Mouse (Mus musculus) CH12.LX (cell line): Measurements from ENCODE around the gene Cd8a. TPM values are rescaled to one million over a fixed set of nuclear protein-coding genes. Genes with fewer than 3 reads are reported as not detected.

ENCODE experiments used
- DNase-seq: peaks from one replicate; pipeline ENCODE4 v3.0.0-alpha.2; 2013; ENCODE audit errors: extremely low read depth
- H3K27ac ChIP-seq: 2 replicates; pipeline ENCODE4 v1.5.1; 2012; ENCODE audit warnings: low read depth, mild to moderate bottlenecking, control low read depth, moderate library complexity; ENCODE audit not compliant: insufficient read depth
- H3K27me3 ChIP-seq: replicated peaks from 2 replicates; pipeline ENCODE3; 2012; ENCODE audit warnings: inconsistent platforms
- H3K36me3 ChIP-seq, 2 experiments: replicated peaks in 1 of 2; 2 replicates each; pipeline versions ENCODE3 to v1.6.1; 2012; ENCODE audit warnings: inconsistent platforms in 1 of 2, low read length in 1 of 2, mild to moderate bottlenecking in 1 of 2, mixed read lengths in 1 of 2, moderate library complexity in 1 of 2; ENCODE audit not compliant: control insufficient read depth in 1 of 2, insufficient read depth in 1 of 2
- H3K4me1 ChIP-seq, 2 experiments: 2 replicates each; pipeline ENCODE4 v1.6.1; 2012; ENCODE audit warnings: inconsistent platforms in 1 of 2, moderate library complexity in 1 of 2; ENCODE audit not compliant: insufficient read depth in 2 of 2, control insufficient read depth in 1 of 2
- H3K4me2 ChIP-seq: 2 replicates; pipeline ENCODE4 v1.6.1; 2012; ENCODE audit warnings: low read depth, mild to moderate bottlenecking, control low read depth; ENCODE audit not compliant: poor library complexity, insufficient read depth, severe bottlenecking
- H3K4me3 ChIP-seq, 3 experiments: fragments of 150-350 bp in 1 of 3; sonication (generic) in 1 of 3; replicated peaks in 1 of 3; 2 replicates each; pipeline versions ENCODE3 to v1.5.1; 2011 to 2012; ENCODE audit warnings: low read depth in 2 of 3, low read length in 2 of 3, mild to moderate bottlenecking in 2 of 3, moderate library complexity in 2 of 3, control low read depth in 1 of 3, improper control_type of control experiment in 1 of 3, inconsistent platforms in 1 of 3, mixed read lengths in 1 of 3; ENCODE audit not compliant: poor library complexity in 1 of 3
- H3K79me2 ChIP-seq: replicated peaks from 2 replicates; pipeline ENCODE4 v1.6.1; 2012; ENCODE audit warnings: mild to moderate bottlenecking, moderate library complexity; ENCODE audit not compliant: control insufficient read depth, poor library complexity, insufficient read depth, severe bottlenecking; ENCODE audit errors: extremely low read depth
- H3K9ac ChIP-seq: 2 replicates; pipeline ENCODE4 v1.6.1; 2012; ENCODE audit warnings: low read depth, mild to moderate bottlenecking, control low read depth, moderate library complexity; ENCODE audit not compliant: insufficient read depth
- H3K9me3 ChIP-seq: replicated peaks from 2 replicates; pipeline ENCODE3; 2012; ENCODE audit warnings: low read length, inconsistent platforms, mixed read lengths
- CHD2 ChIP-seq: IDR thresholded peaks from 2 replicates; pipeline ENCODE4 v1.6.1; 2011; ENCODE audit warnings: low read length, improper control_type of control experiment
- CTCF ChIP-seq, 2 experiments: IDR thresholded peaks in 1 of 2; conservative IDR thresholded peaks in 1 of 2; 2 replicates each; pipeline ENCODE4 v1.5.1; 2011 to 2012; ENCODE audit warnings: low read depth in 2 of 2, low read length in 2 of 2, improper control_type of control experiment in 1 of 2, inconsistent platforms in 1 of 2, mild to moderate bottlenecking in 1 of 2, moderate library complexity in 1 of 2
- E2F4 ChIP-seq: IDR thresholded peaks from 2 replicates; pipeline ENCODE4 v1.6.1; 2011; ENCODE audit warnings: low read depth, low read length, improper control_type of control experiment; ENCODE audit not compliant: insufficient replicate concordance
- EP300 ChIP-seq: IDR thresholded peaks from 2 replicates; pipeline ENCODE4 v1.6.1; 2011; ENCODE audit warnings: low read length, improper control_type of control experiment
- ETS1 ChIP-seq: conservative IDR thresholded peaks from 2 replicates; pipeline ENCODE4 v1.6.1; 2012; ENCODE audit warnings: low read depth, mild to moderate bottlenecking, inconsistent platforms, low read length, improper control_type of control experiment, moderate library complexity
- IRF4 ChIP-seq: IDR thresholded peaks from 2 replicates; pipeline ENCODE4 v1.6.1; 2014; ENCODE audit warnings: low read depth, mild to moderate bottlenecking, inconsistent platforms, low read length, improper control_type of control experiment
- JUND ChIP-seq: conservative IDR thresholded peaks from 2 replicates; pipeline ENCODE4 v1.6.1; 2011; ENCODE audit warnings: low read depth, low read length, improper control_type of control experiment
- MAFK ChIP-seq: IDR thresholded peaks from 2 replicates; pipeline ENCODE4 v1.6.1; 2011; ENCODE audit warnings: low read length, improper control_type of control experiment; ENCODE audit not compliant: insufficient replicate concordance
- MEF2A ChIP-seq: IDR thresholded peaks from 2 replicates; pipeline ENCODE4 v1.6.1; 2014; ENCODE audit warnings: low read depth, mild to moderate bottlenecking, inconsistent platforms, low read length, improper control_type of control experiment, borderline replicate concordance
- NELFE ChIP-seq: IDR thresholded peaks from 2 replicates; pipeline ENCODE4 v1.6.1; 2011; ENCODE audit warnings: low read depth, low read length, improper control_type of control experiment
- NRF1 ChIP-seq: IDR thresholded peaks from 2 replicates; pipeline ENCODE4 v1.6.1; 2014; ENCODE audit warnings: low read depth, mild to moderate bottlenecking, inconsistent platforms, low read length, improper control_type of control experiment, moderate library complexity
- POLR2AphosphoS2 ChIP-seq: IDR thresholded peaks from 2 replicates; pipeline ENCODE4 v1.6.1; 2011; ENCODE audit warnings: low read depth, low read length, improper control_type of control experiment
- RAD21 ChIP-seq: IDR thresholded peaks from 2 replicates; pipeline ENCODE4 v1.6.1; 2011; ENCODE audit warnings: low read depth, mild to moderate bottlenecking, low read length, improper control_type of control experiment, moderate library complexity
- RCOR1 ChIP-seq: conservative IDR thresholded peaks from 2 replicates; pipeline ENCODE4 v1.6.1; 2012; ENCODE audit warnings: low read depth, mild to moderate bottlenecking, inconsistent platforms, low read length, improper control_type of control experiment
- SIN3A ChIP-seq: IDR thresholded peaks from 2 replicates; pipeline ENCODE4 v1.6.1; 2012; ENCODE audit warnings: low read length, improper control_type of control experiment, inconsistent platforms
- SMC3 ChIP-seq: IDR thresholded peaks from 2 replicates; pipeline ENCODE4 v1.6.1; 2011; ENCODE audit warnings: low read depth, low read length, improper control_type of control experiment
- TBP ChIP-seq: conservative IDR thresholded peaks from 2 replicates; pipeline ENCODE4 v1.6.1; 2011; ENCODE audit warnings: low read depth, low read length, improper control_type of control experiment
- UBTF ChIP-seq: IDR thresholded peaks from 2 replicates; pipeline ENCODE4 v1.6.1; 2012; ENCODE audit warnings: low read depth, mild to moderate bottlenecking, inconsistent platforms, low read length, improper control_type of control experiment, moderate library complexity
- ZC3H11A ChIP-seq: IDR thresholded peaks from 2 replicates; pipeline ENCODE4 v1.6.1; 2012; ENCODE audit warnings: low read depth, mild to moderate bottlenecking, inconsistent platforms, low read length, improper control_type of control experiment
- ZKSCAN1 ChIP-seq: IDR thresholded peaks from 2 replicates; pipeline ENCODE4 v1.6.1; 2012; ENCODE audit warnings: low read depth, inconsistent platforms, low read length, improper control_type of control experiment, borderline replicate concordance
- ZMIZ1 ChIP-seq: IDR thresholded peaks from 2 replicates; pipeline ENCODE4 v1.6.1; 2012; ENCODE audit warnings: low read depth, mild to moderate bottlenecking, inconsistent platforms, low read length, improper control_type of control experiment
- dilution Hi-C: fragments of 300-500 bp; cut with MboI; formaldehyde crosslinking; loops from 2 replicates; pipeline ENCODE4 v1.14.3; 2020; ENCODE audit warnings: low sequenced_read_pairs; ENCODE audit not compliant: extremely low pct_unique_long_range_greater_than_20kb, extremely low pct_ligation_motif_present
- in situ Hi-C: fragments of 300-500 bp; cut with MboI; formaldehyde crosslinking; loops from 3 replicates; pipeline ENCODE4 v1.14.3; 2019; ENCODE audit warnings: low sequenced_read_pairs, low pct_ligation_motif_present, low pct_unique_long_range_greater_than_20kb, mixed read lengths
- polyA plus RNA-seq: library from polyadenylated mRNA; unstranded; fragments of >175 nt; gene quantifications from 2 replicates; pipeline ENCODE4 v1.2.1, GENCODE M21; 2012; ENCODE audit warnings: low read depth; ENCODE audit not compliant: insufficient read length
- total RNA-seq, 2 experiments: library from RNA; depleted of rRNA; stranded (reverse); fragments of 300-350 nt in 1 of 2; fragments of >200 nt in 1 of 2; gene quantifications; 2 replicates each; pipeline ENCODE4 v1.2.3; 2012 to 2014

Cd8a gene
- 0.13 TPM in 1 of 2 replicates, not detected in the other for total RNA-seq (2012; rRNA removed)
- total RNA-seq (2014; rRNA removed) = 0.12 TPM in 1 of 2 replicates, not detected in the other
- polyA plus RNA-seq = 0.22 and 0.49 TPM in 2 replicates

DNA sequence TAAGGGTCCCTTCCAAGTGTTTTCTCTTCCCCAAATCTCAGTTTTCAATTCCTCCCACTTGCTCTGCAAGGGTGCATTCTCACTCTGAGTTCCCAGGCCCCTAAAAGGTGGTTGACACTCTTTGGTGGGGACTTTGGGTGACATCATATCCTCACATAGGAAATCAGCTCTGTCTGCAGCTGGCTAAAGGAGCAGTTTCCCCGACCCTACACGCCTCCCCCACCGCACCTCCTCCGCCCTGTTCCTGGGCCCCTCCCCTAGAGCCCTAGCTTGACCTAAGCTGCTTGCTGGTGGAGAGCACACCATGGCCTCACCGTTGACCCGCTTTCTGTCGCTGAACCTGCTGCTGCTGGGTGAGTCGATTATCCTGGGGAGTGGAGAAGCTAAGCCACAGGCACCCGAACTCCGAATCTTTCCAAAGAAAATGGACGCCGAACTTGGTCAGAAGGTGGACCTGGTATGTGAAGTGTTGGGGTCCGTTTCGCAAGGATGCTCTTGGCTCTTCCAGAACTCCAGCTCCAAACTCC, at the start of gene Cd8a:
Cd8a (plus strand) TSS at position 179 of the 527 bp plus-strand sequence.
- peaks cover 4 to 17% of the 10 kb centered on the region in 2 experiments for H3K4me1 ChIP-seq
- dilution Hi-C loops = no loop called here
- DNase-seq = no peak
- TF ChIP-seq RAD21 (no peak), JUND (no peak), MEF2A (no peak), IRF4 (no peak), TBP (no peak), CTCF (conservative IDR thresholded peaks at IDR 0.05 in 1 of 2, IDR thresholded peaks at IDR 0.05 in 1 of 2; ENCODE audit: low read depth in 2 of 2, low read length in 2 of 2) (no peak), ZMIZ1 (no peak), NELFE (no peak), CHD2 (no peak), UBTF (no peak), RCOR1 (no peak), MAFK (no peak)
- TF ChIP-seq, all 38 proteins: peak for 0
- Histone ChIP-seq H3K9me3 (peaks cover 3% of the 10 kb centered on the region), H3K27ac (no peak within 1 kb of the TSS), H3K36me3 (no peaks in the 10 kb centered on the region), H3K4me3 (no peak within 1 kb of the TSS), H3K79me2 (no peaks in the 10 kb centered on the region), H3K9ac (no peak within 1 kb of the TSS), H3K4me2 (no peak within 1 kb of the TSS), H3K27me3 (no peaks in the 10 kb centered on the region)
- in situ Hi-C loops = no loop called here

DNA sequence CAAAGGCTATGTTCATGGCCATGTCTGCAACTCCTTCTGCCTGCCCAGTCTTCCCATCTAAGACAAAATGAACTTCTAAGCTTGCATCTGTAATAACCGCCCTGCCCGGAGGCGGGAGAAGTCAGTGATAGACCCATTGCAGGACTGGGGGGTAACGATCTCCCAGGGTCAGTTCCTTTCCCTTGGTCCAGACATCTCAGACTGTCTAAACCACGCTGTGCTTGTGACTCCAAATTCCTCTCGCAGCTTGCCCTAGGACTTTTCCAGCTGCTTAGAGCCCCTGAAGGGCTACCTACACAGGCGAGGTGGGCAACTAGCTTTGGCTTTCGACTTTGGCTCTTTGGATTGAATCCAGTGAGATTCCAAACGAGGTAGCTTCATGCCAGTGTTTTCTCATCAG, 48.4 kb upstream of the Cd8a start:
- Histone ChIP-seq H3K4me1 (peaks cover 4 to 20% of the 10 kb centered on the region in 2 experiments; a peak in 3 of 4 replicates), H3K36me3 (no peaks in the 10 kb centered on the region), H3K79me2 (no peaks in the 10 kb centered on the region), H3K9me3 (no peaks in the 10 kb centered on the region), H3K27ac (no peak overlapping the region), H3K9ac (no peak overlapping the region), H3K4me2 (no peak overlapping the region), H3K27me3 (no peaks in the 10 kb centered on the region), H3K4me3 (no peak overlapping the region)
- dilution Hi-C loops (no loop called here), in situ Hi-C loops (no loop called here)
- no peak for DNase-seq
- no peak for TF ChIP-seq MAFK
- no peak for TF ChIP-seq SMC3
- no peak for TF ChIP-seq POLR2AphosphoS2
- TF ChIP-seq E2F4 = no peak
- TF ChIP-seq TBP = no peak
- no peak for TF ChIP-seq NRF1
- TF ChIP-seq ZC3H11A = no peak
- TF ChIP-seq SIN3A = no peak
- no peak for TF ChIP-seq UBTF
- no peak for TF ChIP-seq EP300
- no peak for TF ChIP-seq ZKSCAN1
- no peak for TF ChIP-seq ETS1
- TF ChIP-seq RAD21 = no peak
- no peak for TF ChIP-seq IRF4
